Mouse (Mus musculus) fat pad, adult 2 months (tissue): ENCODE data around the gene Bpifb5.
"Not testable (repeated sequence)": the region's sequence is repeated elsewhere in the genome, so short reads cannot be mapped to it uniquely, and the experiment has no call there.

Experiments used
- DNase-seq: peaks from one replicate; pipeline ENCODE4 v3.0.0-alpha.2; 2011; ENCODE audit warnings: low read depth, low spot score; ENCODE audit errors: extremely low read depth

The Bpifb5 gene

GRCm38 (mm10) chr2:154233426-154233825 is 9.9 kb downstream of the Bpifb5 start:
- DNase-seq, result no peak

GRCm38 (mm10) chr2:154240771-154241170 is 17.2 kb downstream of the Bpifb5 start:
- DNase-seq, result no peak

GRCm38 (mm10) chr2:154242726-154243125 is 19.2 kb downstream of the Bpifb5 start:
- not testable (repeated sequence) for DNase-seq

- DNase-seq, result no peak
These were observed 20.0 kb downstream of the Bpifb5 start for GRCm38 (mm10) chr2:154243356-154244036.

GRCm38 (mm10) chr2:154245322-154245721 is 21.8 kb downstream of the Bpifb5 start:
- no peak for DNase-seq

GRCm38 (mm10) chr2:154255254-154255653 is 31.7 kb downstream of the Bpifb5 start:
- not testable (repeated sequence) for DNase-seq

- no peak for DNase-seq
These were observed 32.2 kb downstream of the Bpifb5 start for GRCm38 (mm10) chr2:154255770-154256169.

GRCm38 (mm10) chr2:154257554-154257953 is 34.0 kb downstream of the Bpifb5 start, which contains the start of gene Bpifb9a:
TSS of gene Bpifb9a (plus strand) at chr2:154257854.
- not testable (repeated sequence) for DNase-seq

- not testable (repeated sequence) for DNase-seq
These were observed 40.9 kb downstream of the Bpifb5 start for GRCm38 (mm10) chr2:154264397-154264796.
